Mouse (Mus musculus) E14TG2a.4 (cell line): ENCODE data around the gene Ttyh2.

ENCODE experiments used
- CTCF ChIP-seq: conservative IDR thresholded peaks from 2 replicates; pipeline ENCODE4 v1.5.1; 2014; ENCODE audit warnings: low read length
- NANOG ChIP-seq: IDR thresholded peaks from 2 replicates; pipeline ENCODE4 v1.6.1; 2014; ENCODE audit warnings: borderline replicate concordance, low read length, mixed read lengths
- POU5F1 ChIP-seq: IDR thresholded peaks from 2 replicates; pipeline ENCODE4 v1.6.1; 2014; ENCODE audit warnings: low read length, borderline replicate concordance

DNA sequence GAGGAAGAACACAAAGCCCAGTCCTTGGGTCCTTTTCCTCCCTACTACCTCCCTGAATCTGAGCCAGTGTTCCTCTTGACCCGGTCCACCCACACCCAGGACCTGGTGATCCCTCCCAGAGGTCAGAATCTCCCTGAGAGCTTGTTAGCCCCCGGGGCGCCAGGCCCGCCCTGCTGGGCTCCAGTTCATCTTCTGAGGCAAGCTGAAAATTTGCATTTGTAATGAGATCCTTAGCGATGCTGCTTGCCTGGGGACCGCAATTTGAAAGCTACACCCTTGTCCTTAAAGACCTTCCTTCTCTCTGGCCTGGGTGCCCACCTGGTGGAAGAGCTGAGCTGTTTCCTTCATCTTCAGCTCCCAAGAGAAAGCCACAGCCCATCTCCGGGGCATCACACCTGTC is 17.4 kb downstream of the Ttyh2 start:
- TF ChIP-seq CTCF (no peak), POU5F1 (no peak), NANOG (no peak)
